Mouse (Mus musculus): ENCODE measurements around the gene Dcakd. TPM values are rescaled to one million over a fixed set of nuclear protein-coding genes. Genes with fewer than 3 reads are reported as not detected.
"Not testable (repeated sequence)": the region's sequence is repeated elsewhere in the genome, so short reads cannot be mapped to it uniquely, and the experiment has no call there.

The Dcakd gene
- polyA plus RNA-seq, 1 experiment from 2014 or later, result 99.4 TPM

- Histone ChIP-seq H3K27ac (replicated peaks in 1 of 2; ENCODE audit: control insufficient read depth in 1 of 2, insufficient read depth in 1 of 2, low read depth in 2 of 2, low read length in 2 of 2) (peak overlapping the region; percentile 1 to 50; a peak in 3 of 4 replicates), H3K9me3 (ENCODE audit: control insufficient read depth, low read length) (no peaks in the 10 kb centered on the region), H3K36me3 (ENCODE audit: control insufficient read depth, insufficient read depth, low read length) (no peaks in the 10 kb centered on the region), H3K4me2 (ENCODE audit: low read length) (no peak overlapping the region), H3K4me3 (ENCODE audit: control insufficient read depth in 1 of 2, insufficient read depth in 1 of 2, low read depth in 1 of 2, low read length in 2 of 2) (no peak overlapping the region), H3K4me1 (ENCODE audit: control insufficient read depth in 2 of 2, insufficient read depth in 2 of 2, low read length in 2 of 2) (peaks cover 8 to 10% of the 10 kb centered on the region in 2 experiments), H3K9ac (ENCODE audit: low read length) (no peak overlapping the region), H3K27me3 (ENCODE audit: control insufficient read depth, insufficient read depth, low read length) (no peaks in the 10 kb centered on the region; the same call in 1 of the 2 replicates)
- peak; percentile 78 for ATAC-seq (ENCODE audit: insufficient number of reproducible peaks, insufficient read depth, low FRiP score, low read depth)
- WGBS, result 27% methylated on average over 6 of the region's 6 CpGs
Observed at GRCm38 (mm10) chr11:102978052-102978666, 50.0 kb downstream of the Dcakd start.

GRCm38 (mm10) chr11:102975966-102976365 lies 52.2 kb downstream of the Dcakd start:
- H3K4me2 ChIP-seq (ENCODE audit: low read length); H3K27me3 ChIP-seq (ENCODE audit: control insufficient read depth, insufficient read depth, low read length); H3K4me3 ChIP-seq (ENCODE audit: control insufficient read depth in 1 of 2, insufficient read depth in 1 of 2, low read depth in 1 of 2, low read length in 2 of 2); H3K36me3 ChIP-seq (ENCODE audit: control insufficient read depth, insufficient read depth, low read length); H3K27ac ChIP-seq (replicated peaks in 1 of 2; ENCODE audit: control insufficient read depth in 1 of 2, insufficient read depth in 1 of 2, low read depth in 2 of 2, low read length in 2 of 2); H3K9ac ChIP-seq (ENCODE audit: low read length); ATAC-seq (ENCODE audit: insufficient number of reproducible peaks, insufficient read depth, low FRiP score, low read depth); H3K9me3 ChIP-seq (ENCODE audit: control insufficient read depth, low read length): not testable (repeated sequence)
- H3K4me1 ChIP-seq (ENCODE audit: control insufficient read depth in 2 of 2, insufficient read depth in 2 of 2, low read length in 2 of 2), result peaks cover 8 to 10% of the 10 kb centered on the region in 2 experiments
- WGBS, result 80% methylated on average over 9 of the region's 9 CpGs

- no peaks in the 10 kb centered on the region for H3K9me3 ChIP-seq (ENCODE audit: control insufficient read depth, low read length)
- no peaks in the 10 kb centered on the region for H3K36me3 ChIP-seq (ENCODE audit: control insufficient read depth, insufficient read depth, low read length)
- no peak overlapping the region for H3K27ac ChIP-seq (replicated peaks in 1 of 2; ENCODE audit: control insufficient read depth in 1 of 2, insufficient read depth in 1 of 2, low read depth in 2 of 2, low read length in 2 of 2)
- 57% methylated on average over 1 of the region's 1 CpGs for WGBS
- H3K4me3 ChIP-seq (ENCODE audit: control insufficient read depth in 1 of 2, insufficient read depth in 1 of 2, low read depth in 1 of 2, low read length in 2 of 2), result no peak overlapping the region
- H3K4me2 ChIP-seq (ENCODE audit: low read length), result no peak overlapping the region
- no peak overlapping the region for H3K9ac ChIP-seq (ENCODE audit: low read length)
- H3K4me1 ChIP-seq (ENCODE audit: control insufficient read depth in 2 of 2, insufficient read depth in 2 of 2, low read length in 2 of 2), result no peaks in the 10 kb centered on the region
- ATAC-seq (ENCODE audit: insufficient number of reproducible peaks, insufficient read depth, low FRiP score, low read depth), result no peak
- peaks cover 28% of the 10 kb centered on the region for H3K27me3 ChIP-seq (ENCODE audit: control insufficient read depth, insufficient read depth, low read length)
Observed at GRCm38 (mm10) chr11:102972326-102972725, 55.8 kb downstream of the Dcakd start.

- no peak overlapping the region for H3K4me2 ChIP-seq (ENCODE audit: low read length)
- no peak overlapping the region for H3K27ac ChIP-seq (replicated peaks in 1 of 2; ENCODE audit: control insufficient read depth in 1 of 2, insufficient read depth in 1 of 2, low read depth in 2 of 2, low read length in 2 of 2)
- H3K9ac ChIP-seq (ENCODE audit: low read length), result no peak overlapping the region
- ATAC-seq (ENCODE audit: insufficient number of reproducible peaks, insufficient read depth, low FRiP score, low read depth), result no peak
- H3K4me1 ChIP-seq (ENCODE audit: control insufficient read depth in 2 of 2, insufficient read depth in 2 of 2, low read length in 2 of 2), result no peaks in the 10 kb centered on the region
- H3K9me3 ChIP-seq (ENCODE audit: control insufficient read depth, low read length), result no peaks in the 10 kb centered on the region
- H3K4me3 ChIP-seq (ENCODE audit: control insufficient read depth in 1 of 2, insufficient read depth in 1 of 2, low read depth in 1 of 2, low read length in 2 of 2), result no peak overlapping the region
- 42% methylated on average over 5 of the region's 5 CpGs for WGBS
- peaks cover 35% of the 10 kb centered on the region for H3K27me3 ChIP-seq (ENCODE audit: control insufficient read depth, insufficient read depth, low read length)
- no peaks in the 10 kb centered on the region for H3K36me3 ChIP-seq (ENCODE audit: control insufficient read depth, insufficient read depth, low read length)
Observed at GRCm38 (mm10) chr11:102971604-102972003, 56.5 kb downstream of the Dcakd start.

GRCm38 (mm10) chr11:102964547-102965091 lies 63.5 kb downstream of the Dcakd start:
- Histone ChIP-seq H3K27me3 (ENCODE audit: control insufficient read depth, insufficient read depth, low read length) (peaks cover 45% of the 10 kb centered on the region), H3K4me1 (ENCODE audit: control insufficient read depth in 2 of 2, insufficient read depth in 2 of 2, low read length in 2 of 2) (peaks cover 9 to 14% of the 10 kb centered on the region in 2 experiments), H3K9ac (ENCODE audit: low read length) (no peak overlapping the region), H3K9me3 (ENCODE audit: control insufficient read depth, low read length) (no peaks in the 10 kb centered on the region), H3K4me3 (ENCODE audit: control insufficient read depth in 1 of 2, insufficient read depth in 1 of 2, low read depth in 1 of 2, low read length in 2 of 2) (no peak overlapping the region), H3K27ac (replicated peaks in 1 of 2; ENCODE audit: control insufficient read depth in 1 of 2, insufficient read depth in 1 of 2, low read depth in 2 of 2, low read length in 2 of 2) (no peak overlapping the region), H3K36me3 (ENCODE audit: control insufficient read depth, insufficient read depth, low read length) (no peaks in the 10 kb centered on the region), H3K4me2 (ENCODE audit: low read length) (no peak overlapping the region)
- ATAC-seq (ENCODE audit: insufficient number of reproducible peaks, insufficient read depth, low FRiP score, low read depth), result no peak
- WGBS, result 65% methylated on average over 16 of the region's 16 CpGs

GRCm38 (mm10) chr11:102963855-102964546 lies 64.1 kb downstream of the Dcakd start:
- WGBS, result 21% methylated on average over 24 of the region's 24 CpGs
- Histone ChIP-seq H3K27ac (replicated peaks in 1 of 2; ENCODE audit: control insufficient read depth in 1 of 2, insufficient read depth in 1 of 2, low read depth in 2 of 2, low read length in 2 of 2) (no peak overlapping the region), H3K4me3 (ENCODE audit: control insufficient read depth in 1 of 2, insufficient read depth in 1 of 2, low read depth in 1 of 2, low read length in 2 of 2) (peak overlapping the region in 1 of 2 experiments; percentile 8; a peak in 1 of 4 replicates), H3K4me2 (ENCODE audit: low read length) (peak overlapping the region; percentile 44), H3K9ac (ENCODE audit: low read length) (peak overlapping the region; percentile 64; the same call in 1 of the 2 replicates), H3K9me3 (ENCODE audit: control insufficient read depth, low read length) (no peaks in the 10 kb centered on the region), H3K36me3 (ENCODE audit: control insufficient read depth, insufficient read depth, low read length) (no peaks in the 10 kb centered on the region), H3K27me3 (ENCODE audit: control insufficient read depth, insufficient read depth, low read length) (peaks cover 44% of the 10 kb centered on the region), H3K4me1 (ENCODE audit: control insufficient read depth in 2 of 2, insufficient read depth in 2 of 2, low read length in 2 of 2) (peaks cover 9 to 14% of the 10 kb centered on the region in 2 experiments)
- ATAC-seq (ENCODE audit: insufficient number of reproducible peaks, insufficient read depth, low FRiP score, low read depth), result no peak

- Histone ChIP-seq H3K9me3 (ENCODE audit: control insufficient read depth, low read length) (no peaks in the 10 kb centered on the region), H3K27ac (replicated peaks in 1 of 2; ENCODE audit: control insufficient read depth in 1 of 2, insufficient read depth in 1 of 2, low read depth in 2 of 2, low read length in 2 of 2) (no peak overlapping the region), H3K27me3 (ENCODE audit: control insufficient read depth, insufficient read depth, low read length) (peaks cover 42% of the 10 kb centered on the region), H3K4me3 (ENCODE audit: control insufficient read depth in 1 of 2, insufficient read depth in 1 of 2, low read depth in 1 of 2, low read length in 2 of 2) (peak overlapping the region in 1 of 2 experiments; percentile 8; a peak in 1 of 4 replicates), H3K4me1 (ENCODE audit: control insufficient read depth in 2 of 2, insufficient read depth in 2 of 2, low read length in 2 of 2) (peaks cover 9 to 14% of the 10 kb centered on the region in 2 experiments), H3K4me2 (ENCODE audit: low read length) (peak overlapping the region; percentile 44), H3K36me3 (ENCODE audit: control insufficient read depth, insufficient read depth, low read length) (no peaks in the 10 kb centered on the region), H3K9ac (ENCODE audit: low read length) (peak overlapping the region; percentile 64; the same call in 1 of the 2 replicates)
- no peak for ATAC-seq (ENCODE audit: insufficient number of reproducible peaks, insufficient read depth, low FRiP score, low read depth)
- 11% methylated on average over 16 of the region's 16 CpGs for WGBS
Observed at GRCm38 (mm10) chr11:102963246-102963854, 64.8 kb downstream of the Dcakd start.
